Mouse (Mus musculus) liver, adult 2 months (tissue): Measurements from ENCODE around the gene Gnb3.

ENCODE experiments used
- CTCF ChIP-seq: fragments of 200-500 bp; IDR thresholded peaks from 2 replicates; pipeline ENCODE4 v1.5.1; 2011; ENCODE audit warnings: low read depth, low read length, control low read depth
- POLR2A ChIP-seq: fragments of 200-500 bp; IDR thresholded peaks from 2 replicates; pipeline ENCODE4 v1.6.1; 2011; ENCODE audit warnings: low read length, control low read depth; ENCODE audit not compliant: insufficient read depth; ENCODE audit errors: extremely low read depth

DNA sequence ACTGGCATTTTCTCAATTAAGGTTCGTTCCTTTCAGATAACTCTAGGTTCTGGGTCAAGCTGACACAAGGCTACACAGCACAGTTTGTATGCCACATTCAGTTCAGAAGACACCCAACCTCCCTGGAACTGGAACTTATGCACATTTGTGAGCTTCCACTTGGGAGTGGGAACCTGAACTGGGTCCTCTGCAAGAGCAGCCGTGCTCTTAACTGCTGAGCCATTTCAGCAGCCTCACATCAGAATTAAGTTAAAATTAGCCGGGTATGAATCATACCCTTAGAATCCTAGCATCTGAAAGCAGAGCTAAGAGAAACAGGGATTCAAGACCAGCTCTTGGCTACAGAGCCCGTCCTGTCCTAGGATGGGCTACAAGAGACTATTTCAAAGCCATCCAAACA, 32.7 kb downstream of the Gnb3 start:
- TF ChIP-seq CTCF (no peak), POLR2A (no peak)
